Mouse (Mus musculus) heart, embryonic 11.5 days (tissue): ENCODE measurements around the gene Pdxk. TPM values are rescaled to one million over a fixed set of nuclear protein-coding genes. Genes with fewer than 3 reads are reported as not detected.

Experiments used
- ATAC-seq: fragments of 200-750 bp; cut with Nextera tagmentation; replicated peaks from 2 replicates; pipeline ENCODE4 v1.8.0; 2017; ENCODE audit warnings: moderate library complexity; ENCODE audit not compliant: insufficient number of reproducible peaks, low FRiP score, low TSS enrichment
- H3K27ac ChIP-seq: fragments of 300-500 bp; sonication (generic); 2 replicates; pipeline ENCODE4 v1.5.1; 2014; ENCODE audit warnings: mild to moderate bottlenecking, low read depth, low read length
- H3K27me3 ChIP-seq: fragments of 300-500 bp; sonication (generic); 2 replicates; pipeline ENCODE4 v1.6.1; 2014; ENCODE audit warnings: mild to moderate bottlenecking, low read length, mixed read lengths; ENCODE audit not compliant: control insufficient read depth, insufficient read depth
- H3K36me3 ChIP-seq: fragments of 300-500 bp; sonication (generic); 2 replicates; pipeline ENCODE4 v1.6.1; 2014; ENCODE audit warnings: mild to moderate bottlenecking, low read length, moderate library complexity, mixed read lengths; ENCODE audit not compliant: control insufficient read depth, insufficient read depth
- H3K4me1 ChIP-seq: fragments of 300-500 bp; sonication (generic); 2 replicates; pipeline ENCODE4 v1.6.1; 2014; ENCODE audit warnings: low read length; ENCODE audit not compliant: control insufficient read depth, insufficient read depth
- H3K4me2 ChIP-seq: fragments of 300-500 bp; sonication (generic); 2 replicates; pipeline ENCODE4 v1.6.1; 2014; ENCODE audit warnings: mild to moderate bottlenecking, moderate library complexity
- H3K4me3 ChIP-seq: fragments of 300-500 bp; sonication (generic); 2 replicates; pipeline ENCODE4 v1.5.1; 2014; ENCODE audit warnings: low read depth, low read length
- H3K9ac ChIP-seq: fragments of 300-500 bp; sonication (generic); 2 replicates; pipeline ENCODE4 v1.6.1; 2014; ENCODE audit warnings: mild to moderate bottlenecking, low read depth, low read length, moderate library complexity
- H3K9me3 ChIP-seq: fragments of 300-500 bp; sonication (generic); replicated peaks from 2 replicates; pipeline ENCODE4 v1.6.1; 2016; ENCODE audit warnings: low read length; ENCODE audit not compliant: control insufficient read depth
- WGBS: fragments of 180-500 bp; shearing (Covaris S2); extraction: QIAGEN DNeasy Blood & Tissue Kit; methylation state at CpG from one replicate; pipeline ENCODE4 v1.1.7; 2014; ENCODE audit not compliant: insufficient replicate concordance; 5-methylcytosine and 5-hydroxymethylcytosine counted together
- polyA plus RNA-seq: library from polyadenylated mRNA; unstranded; fragments of >200 nt; fragmentation: Nextera tagmentation; extraction: Ambion mirVana; gene quantifications from 2 replicates; pipeline ENCODE4 v1.2.1, GENCODE M21; 2014

Pdxk gene
- polyA plus RNA-seq, 1 experiment from 2014 or later = 4.3 TPM

- no peak overlapping the region for H3K4me3 ChIP-seq
- no peak overlapping the region for H3K4me2 ChIP-seq
- H3K9me3 ChIP-seq = no peaks in the 10 kb centered on the region
- no peak for ATAC-seq
- H3K27ac ChIP-seq = no peak overlapping the region
- no peaks in the 10 kb centered on the region; the same call in 1 of the 2 replicates for H3K4me1 ChIP-seq
- no peaks in the 10 kb centered on the region; the same call in 1 of the 2 replicates for H3K36me3 ChIP-seq
- no peaks in the 10 kb centered on the region for H3K27me3 ChIP-seq
- no peak overlapping the region for H3K9ac ChIP-seq
- 80% methylated on average over 5 of the region's 5 CpGs for WGBS
Measured at GRCm38 (mm10) chr10:78450761-78451160, 14.0 kb downstream of the Pdxk start.

GRCm38 (mm10) chr10:78447396-78447795, 17.4 kb downstream of the Pdxk start:
- Histone ChIP-seq H3K36me3 (no peaks in the 10 kb centered on the region; the same call in 1 of the 2 replicates), H3K27me3 (no peaks in the 10 kb centered on the region), H3K9ac (no peak overlapping the region), H3K9me3 (no peaks in the 10 kb centered on the region), H3K4me2 (no peak overlapping the region), H3K27ac (no peak overlapping the region), H3K4me3 (no peak overlapping the region), H3K4me1 (no peaks in the 10 kb centered on the region; the same call in 1 of the 2 replicates)
- ATAC-seq = no peak
- WGBS = 73% methylated on average over 3 of the region's 3 CpGs

DNA sequence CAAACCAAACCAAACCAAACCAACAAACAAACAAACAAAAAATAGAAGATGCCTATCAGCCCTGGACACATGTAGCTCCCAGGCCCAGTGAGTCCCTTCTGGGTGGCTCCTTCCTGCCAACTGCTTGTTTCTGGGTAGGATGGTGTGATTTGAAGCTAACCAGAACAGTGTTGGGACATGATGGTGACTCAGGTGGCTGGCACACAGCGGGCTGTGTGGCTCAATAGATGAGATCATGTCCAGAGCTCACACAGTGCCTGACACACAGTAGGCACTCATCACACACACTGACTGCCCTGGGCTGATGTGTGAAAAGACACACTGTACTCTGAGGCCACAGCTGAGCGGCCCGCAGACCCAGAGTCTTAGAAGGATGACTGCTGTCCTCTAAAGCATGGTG, 18.6 kb downstream of the Pdxk start:
- WGBS = 88% methylated on average over 3 of the region's 3 CpGs
- no peaks in the 10 kb centered on the region; the same call in 1 of the 2 replicates for H3K36me3 ChIP-seq

DNA sequence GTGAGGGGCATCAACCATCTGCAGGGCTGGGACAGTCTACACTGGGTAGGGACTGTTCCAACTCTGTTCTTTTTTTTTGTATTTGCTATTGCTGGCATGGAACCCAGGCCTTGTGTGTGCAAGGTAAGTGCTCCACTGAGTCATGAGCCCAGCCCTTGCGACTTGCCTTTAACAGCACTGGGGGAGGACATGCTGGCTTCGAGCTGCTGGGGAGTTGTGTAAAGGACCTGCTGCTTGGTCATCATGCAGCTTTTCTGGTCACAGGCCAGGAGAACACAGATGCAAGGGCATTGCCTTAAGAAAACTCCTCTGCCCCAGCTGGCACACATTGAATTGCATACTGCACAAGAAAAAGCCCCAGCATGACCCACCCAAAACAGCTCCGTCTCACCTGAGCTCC, 22.5 kb downstream of the Pdxk start:
- no peak overlapping the region for H3K4me3 ChIP-seq
- H3K4me2 ChIP-seq = no peak overlapping the region
- no peaks in the 10 kb centered on the region; the same call in 1 of the 2 replicates for H3K36me3 ChIP-seq
- H3K9me3 ChIP-seq = no peaks in the 10 kb centered on the region
- no peak overlapping the region for H3K27ac ChIP-seq
- H3K4me1 ChIP-seq = no peaks in the 10 kb centered on the region
- no peaks in the 10 kb centered on the region for H3K27me3 ChIP-seq
- ATAC-seq = no peak
- 88% methylated on average over 3 of the region's 3 CpGs for WGBS
- H3K9ac ChIP-seq = no peak overlapping the region

More for the DNA sequence above, 18.6 kb downstream of the Pdxk start:
- H3K9me3 ChIP-seq = no peaks in the 10 kb centered on the region
- H3K4me1 ChIP-seq = no peaks in the 10 kb centered on the region
- H3K27ac ChIP-seq = no peak overlapping the region
- ATAC-seq = no peak
- H3K27me3 ChIP-seq = no peaks in the 10 kb centered on the region
- no peak overlapping the region for H3K4me3 ChIP-seq
- H3K4me2 ChIP-seq = no peak overlapping the region
- H3K9ac ChIP-seq = no peak overlapping the region

DNA sequence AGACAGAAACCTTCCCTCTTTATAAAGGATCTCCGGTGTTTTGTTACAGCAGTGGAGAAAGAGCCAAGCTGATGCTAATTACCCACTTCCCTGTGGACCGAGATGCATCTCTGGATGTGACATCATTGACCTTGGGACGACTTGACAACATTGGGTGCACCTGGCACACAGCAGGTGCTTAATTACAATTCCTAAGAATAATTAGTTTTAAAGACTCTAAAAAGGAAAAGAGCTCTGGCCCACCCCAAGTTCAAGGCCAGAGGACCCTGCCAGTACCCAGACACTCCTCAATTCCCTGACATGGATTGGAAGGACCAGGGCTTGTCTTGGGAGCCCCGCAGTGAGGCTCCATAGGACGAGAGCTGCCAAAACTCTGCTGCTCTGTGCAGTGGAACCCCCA, 23.2 kb downstream of the Pdxk start:
- no peak overlapping the region for H3K4me2 ChIP-seq
- WGBS = 81% methylated on average over 5 of the region's 5 CpGs
- H3K27me3 ChIP-seq = no peaks in the 10 kb centered on the region
- no peaks in the 10 kb centered on the region; the same call in 1 of the 2 replicates for H3K36me3 ChIP-seq
- no peak for ATAC-seq
- H3K4me1 ChIP-seq = no peaks in the 10 kb centered on the region
- no peak overlapping the region for H3K4me3 ChIP-seq
- H3K9me3 ChIP-seq = no peaks in the 10 kb centered on the region
- H3K9ac ChIP-seq = no peak overlapping the region
- H3K27ac ChIP-seq = no peak overlapping the region

GRCm38 (mm10) chr10:78440812-78441211, 24.0 kb downstream of the Pdxk start:
- 66% methylated on average over 9 of the region's 9 CpGs for WGBS
- Histone ChIP-seq H3K9ac (no peak overlapping the region), H3K27ac (no peak overlapping the region), H3K4me3 (no peak overlapping the region), H3K4me2 (no peak overlapping the region), H3K9me3 (no peaks in the 10 kb centered on the region), H3K4me1 (no peaks in the 10 kb centered on the region), H3K27me3 (no peaks in the 10 kb centered on the region), H3K36me3 (no peaks in the 10 kb centered on the region; the same call in 1 of the 2 replicates)
- no peak for ATAC-seq

DNA sequence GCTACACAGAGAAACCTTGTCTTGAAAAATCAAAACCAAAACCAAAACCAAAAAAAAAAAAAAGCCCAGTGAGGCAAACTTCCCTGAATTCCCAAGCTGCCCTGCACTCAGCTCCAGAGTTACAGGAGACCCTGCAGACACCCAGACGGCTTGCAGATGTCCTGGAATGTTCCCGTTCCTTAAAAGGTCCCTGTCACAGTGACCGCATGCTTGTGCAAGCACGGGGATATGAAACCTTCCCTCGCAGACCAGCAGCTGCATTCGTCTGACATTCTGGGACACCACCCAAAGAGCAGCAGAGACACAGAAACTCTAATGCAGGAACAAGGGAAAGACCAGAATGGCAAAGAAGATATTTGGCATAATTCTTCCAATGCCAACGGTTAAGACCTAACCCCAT, 24.8 kb downstream of the Pdxk start:
- Histone ChIP-seq H3K27ac (no peak overlapping the region), H3K9ac (no peak overlapping the region), H3K4me1 (no peaks in the 10 kb centered on the region), H3K9me3 (no peaks in the 10 kb centered on the region), H3K27me3 (no peaks in the 10 kb centered on the region), H3K4me2 (no peak overlapping the region), H3K36me3 (no peaks in the 10 kb centered on the region; the same call in 1 of the 2 replicates), H3K4me3 (no peak overlapping the region)
- ATAC-seq = no peak
- WGBS = 83% methylated on average over 7 of the region's 7 CpGs

- 55% methylated on average over 5 of the region's 5 CpGs for WGBS
- no peak overlapping the region for H3K4me3 ChIP-seq
- no peak overlapping the region for H3K9ac ChIP-seq
- H3K9me3 ChIP-seq = no peaks in the 10 kb centered on the region
- H3K27ac ChIP-seq = no peak overlapping the region
- no peak overlapping the region for H3K4me2 ChIP-seq
- ATAC-seq = no peak
- H3K36me3 ChIP-seq = no peaks in the 10 kb centered on the region; the same call in 1 of the 2 replicates
- H3K4me1 ChIP-seq = no peaks in the 10 kb centered on the region
- H3K27me3 ChIP-seq = no peaks in the 10 kb centered on the region
Measured at GRCm38 (mm10) chr10:78439550-78439949, 25.2 kb downstream of the Pdxk start.

- Histone ChIP-seq H3K27me3 (no peaks in the 10 kb centered on the region), H3K9ac (no peak overlapping the region), H3K27ac (no peak overlapping the region), H3K9me3 (no peaks in the 10 kb centered on the region), H3K4me3 (no peak overlapping the region), H3K4me2 (no peak overlapping the region), H3K4me1 (no peaks in the 10 kb centered on the region), H3K36me3 (no peaks in the 10 kb centered on the region)
- WGBS = 7% methylated on average over 5 of the region's 5 CpGs
- ATAC-seq = no peak
Measured at GRCm38 (mm10) chr10:78438094-78438493, 26.7 kb downstream of the Pdxk start.
